Mouse (Mus musculus): ENCODE results near the gene Pmf1.

Pmf1 gene

DNA sequence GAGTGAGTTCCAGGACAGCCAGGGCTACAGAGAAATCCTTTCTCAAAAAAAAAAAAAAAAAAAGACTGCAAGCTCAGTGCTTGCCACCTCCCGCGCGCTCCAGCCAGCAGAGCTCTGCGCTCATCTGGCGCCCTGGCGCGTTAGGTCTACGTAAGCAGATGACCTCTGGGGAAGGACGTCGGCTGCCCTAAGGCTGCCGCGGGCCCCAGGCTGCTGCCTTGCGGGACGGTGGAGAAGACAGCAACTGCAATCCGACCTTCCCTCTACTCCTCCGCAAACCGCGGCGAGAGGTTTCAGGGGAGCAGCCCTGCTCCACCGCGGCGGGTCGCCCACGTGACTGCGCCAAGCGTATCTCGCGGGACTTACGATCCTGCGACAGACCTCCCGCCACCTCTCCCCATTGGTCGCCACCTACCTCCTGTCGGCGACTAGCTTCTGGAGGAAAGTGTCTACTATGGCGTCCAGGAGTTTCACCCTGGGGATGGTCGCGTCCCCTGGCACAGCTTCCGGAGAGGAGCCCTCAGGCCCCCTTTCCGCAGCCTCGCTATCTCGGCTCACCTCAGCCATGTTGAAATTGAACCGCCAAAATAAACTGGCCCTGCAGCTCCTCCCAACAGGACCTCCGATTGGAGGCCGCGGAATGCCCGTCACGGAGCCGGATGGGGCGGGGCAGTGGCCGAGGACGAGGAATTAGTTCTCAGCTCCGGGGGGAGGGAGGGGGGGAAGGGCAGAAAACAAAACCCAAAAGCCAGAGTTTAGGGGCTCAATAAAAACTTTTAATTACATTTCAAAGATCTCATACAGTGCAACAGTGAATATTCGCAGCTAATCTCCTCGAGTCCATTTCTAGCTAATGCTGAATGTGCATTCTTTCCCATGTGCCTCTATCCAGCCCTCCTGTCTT lies at the start of gene Pmf1:
Gene Pmf1 (minus strand): TSS at position 591 of the 904 bp plus-strand sequence.
- under 1% methylated on average over 54 of the region's 54 CpGs for WGBS

- under 1% methylated on average over 14 of the region's 14 CpGs for WGBS
Measured at GRCm38 (mm10) chr3:88458778-88459219, 48.7 kb upstream of the Pmf1 start.

DNA sequence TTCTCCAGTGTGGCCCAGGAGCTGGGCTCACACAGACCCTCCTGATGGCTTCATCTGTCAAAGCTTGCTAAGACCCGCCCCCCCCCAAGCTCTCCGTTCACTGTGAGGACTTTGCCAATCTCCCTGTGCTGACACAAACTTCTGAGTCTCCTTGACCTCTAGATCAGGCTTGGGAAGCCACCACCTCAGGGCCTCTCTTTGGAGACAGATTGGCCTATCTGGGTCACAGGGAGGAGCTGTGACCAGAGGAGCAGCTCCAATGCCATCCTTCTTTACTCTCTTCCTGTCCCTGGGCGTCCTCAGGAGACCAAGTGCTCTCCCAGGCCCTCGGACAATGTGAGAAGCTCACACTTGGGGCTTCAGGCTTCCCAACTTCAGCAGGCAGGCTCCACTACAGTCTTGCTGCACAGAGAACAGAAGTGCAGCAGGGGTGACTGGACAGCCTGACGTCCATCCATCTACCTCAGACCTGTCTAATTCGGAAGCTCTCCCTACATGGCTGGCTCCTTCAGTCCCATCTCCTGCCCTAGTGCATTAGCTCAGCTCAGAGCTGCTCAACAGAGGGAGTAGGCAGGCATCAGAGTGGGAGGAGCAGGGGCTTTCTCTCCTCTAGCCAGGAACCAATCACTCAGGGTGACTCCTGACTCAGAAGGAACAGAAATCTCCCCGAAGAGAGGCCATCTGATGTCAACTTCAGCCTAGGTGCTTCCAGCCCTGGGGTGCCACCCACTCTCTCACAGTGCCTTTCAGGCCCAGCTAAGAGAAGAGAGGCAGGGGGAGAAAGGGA lies 46.8 kb upstream of the Pmf1 start:
- 71% methylated on average over 7 of the region's 7 CpGs for WGBS

DNA sequence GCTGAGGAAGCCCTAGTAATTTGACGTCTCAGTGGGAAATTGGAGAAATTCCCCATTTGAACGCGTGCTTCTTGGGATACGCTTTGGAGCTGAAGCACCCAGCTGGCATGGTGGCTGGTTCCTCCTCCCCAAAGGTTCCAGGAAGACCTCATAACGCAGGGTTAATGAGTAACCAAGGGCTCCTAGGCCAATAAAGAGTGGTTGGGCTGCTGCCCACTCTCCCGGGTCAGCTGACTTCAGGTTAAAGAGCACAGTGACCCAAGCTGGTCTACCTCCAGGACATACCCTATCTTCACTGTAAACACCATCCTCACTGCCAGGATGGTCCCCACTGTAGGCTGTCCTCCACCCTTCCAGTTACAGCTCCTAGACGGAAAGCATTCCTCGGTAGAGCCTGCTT lies 46.2 kb upstream of the Pmf1 start:
- WGBS = 89% methylated on average over 8 of the region's 8 CpGs

DNA sequence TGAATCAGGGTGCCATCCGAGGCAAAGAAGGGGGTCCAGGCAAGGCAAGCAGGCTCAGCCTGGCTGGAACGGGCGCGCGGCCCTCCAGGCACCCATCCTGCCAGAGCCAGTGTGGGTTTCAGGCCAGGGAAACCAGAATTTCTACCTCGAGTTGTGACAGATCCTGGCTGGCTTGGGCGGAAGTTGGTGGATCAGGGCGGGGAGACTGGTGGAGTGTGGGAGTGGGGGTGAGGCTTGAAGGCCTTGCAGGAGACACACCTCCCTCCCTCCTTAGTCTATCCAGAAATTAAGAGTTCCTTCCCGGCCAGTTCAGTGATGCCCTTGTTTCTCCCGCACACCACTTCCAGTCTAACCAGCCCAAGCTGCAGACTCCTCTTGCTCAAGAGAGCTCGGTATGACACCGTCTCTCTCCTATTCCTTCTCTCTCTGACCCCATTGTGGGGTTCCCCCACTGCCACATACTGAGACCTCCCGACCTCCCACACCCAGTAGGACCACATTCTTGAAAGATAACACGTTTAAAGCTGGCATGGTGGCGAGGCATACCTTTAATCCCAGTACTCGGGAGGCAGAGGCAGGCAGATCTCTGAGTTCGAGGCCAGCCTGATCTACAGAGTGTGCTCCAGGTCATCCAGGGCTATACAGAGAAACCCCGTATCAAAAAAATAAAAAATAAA lies 45.6 kb upstream of the Pmf1 start:
- WGBS = 72% methylated on average over 18 of the region's 18 CpGs

DNA sequence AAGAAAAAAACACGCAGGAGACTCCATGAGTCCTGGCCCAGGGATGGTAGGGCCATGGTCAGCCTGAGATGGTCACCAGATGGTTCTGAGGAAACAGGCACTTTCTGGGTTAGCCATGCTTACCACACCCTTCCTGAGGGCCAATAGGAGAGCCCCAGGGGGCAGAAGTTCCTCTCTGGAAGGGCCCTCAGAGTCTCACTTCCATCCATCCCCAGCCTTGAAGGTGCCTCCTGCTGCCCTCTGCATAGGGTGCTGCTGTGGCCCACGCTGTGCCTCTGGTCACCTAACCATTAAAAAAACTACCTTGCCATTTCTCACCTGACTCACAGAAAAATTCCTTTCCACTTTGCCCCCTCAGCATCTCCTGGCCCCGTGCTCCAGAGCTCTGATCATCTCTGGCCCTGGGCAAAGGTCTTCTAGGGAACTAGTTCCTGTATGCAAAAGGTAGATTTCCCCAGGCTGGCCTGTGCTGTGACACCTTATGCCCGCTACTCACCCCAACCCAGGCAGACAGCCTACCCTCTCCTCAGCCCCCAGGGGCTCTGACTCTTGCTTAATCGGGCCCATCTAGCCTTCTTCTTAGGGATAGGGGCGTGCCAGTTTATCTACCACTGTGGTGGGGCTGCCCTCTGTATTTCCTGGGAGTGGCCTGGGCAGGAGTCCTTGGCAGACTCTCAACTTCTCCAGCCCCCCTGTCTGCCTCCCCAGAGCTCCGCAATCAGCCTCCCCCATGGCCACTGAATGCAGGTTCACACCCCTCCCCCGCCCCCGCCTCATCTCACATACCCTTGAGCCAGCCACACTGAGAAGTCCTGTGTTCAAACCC lies 44.8 kb upstream of the Pmf1 start:
- WGBS = 71% methylated on average over 9 of the region's 9 CpGs

- WGBS = 53% methylated on average over 8 of the region's 8 CpGs
Measured at GRCm38 (mm10) chr3:88453986-88454385, 43.9 kb upstream of the Pmf1 start.

GRCm38 (mm10) chr3:88453369-88453768 lies 43.2 kb upstream of the Pmf1 start:
- 63% methylated on average over 8 of the region's 8 CpGs for WGBS

- 89% methylated on average over 6 of the region's 6 CpGs for WGBS
Measured at GRCm38 (mm10) chr3:88452716-88453115, 42.6 kb upstream of the Pmf1 start.

DNA sequence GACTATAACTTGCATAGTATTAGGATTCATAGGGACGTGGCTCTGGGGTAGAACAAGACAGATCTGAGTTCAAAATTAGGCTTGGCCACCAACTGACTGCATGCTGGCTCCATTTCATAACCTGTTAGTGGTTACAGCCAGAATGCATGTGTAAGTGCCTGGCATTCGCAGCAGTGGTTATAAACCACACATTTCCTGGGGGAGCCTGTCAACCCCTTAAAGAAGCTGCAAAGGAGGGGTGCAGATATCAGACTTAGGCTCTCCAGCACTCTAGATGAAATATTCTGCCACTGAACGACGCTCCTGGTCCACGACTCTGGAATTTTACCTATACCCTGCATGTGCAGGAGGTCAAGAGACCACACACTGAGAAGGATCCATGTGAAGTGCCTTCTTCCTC lies 42.1 kb upstream of the Pmf1 start:
- WGBS = 75% methylated on average over 5 of the region's 5 CpGs

GRCm38 (mm10) chr3:88450379-88451131 lies 40.4 kb upstream of the Pmf1 start:
- WGBS = 57% methylated on average over 12 of the region's 12 CpGs

DNA sequence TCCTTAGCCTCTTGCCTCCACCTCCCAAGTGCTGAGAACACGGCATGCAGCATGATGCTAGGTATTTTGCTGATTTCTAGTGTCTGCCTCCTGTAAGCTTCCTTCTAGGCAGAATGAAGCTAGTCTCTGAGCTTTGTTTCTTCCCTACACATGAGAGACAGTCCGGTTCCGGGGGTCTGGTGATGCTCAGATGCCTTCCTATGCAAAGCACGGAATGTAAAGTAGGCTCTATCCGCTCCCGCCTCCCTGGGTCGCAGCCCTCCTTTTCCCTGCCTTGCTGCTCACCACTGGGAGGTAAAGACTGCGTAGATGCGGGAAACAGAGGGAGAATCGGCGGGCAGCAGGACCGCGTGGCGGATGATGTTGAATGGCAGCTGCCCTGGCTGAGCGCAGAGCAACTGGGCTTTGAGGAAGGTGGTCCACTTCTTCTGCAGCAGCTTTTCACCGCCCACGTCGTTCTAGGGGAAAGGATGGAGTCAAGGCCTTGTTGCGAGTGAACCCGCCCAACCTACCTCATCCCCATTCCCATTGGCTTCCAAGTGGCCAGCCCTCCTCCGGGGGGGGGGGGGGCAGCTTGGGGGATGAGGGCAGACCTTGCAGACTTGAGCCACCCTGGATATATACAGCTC lies 39.4 kb upstream of the Pmf1 start:
- WGBS = 49% methylated on average over 21 of the region's 21 CpGs

GRCm38 (mm10) chr3:88448443-88448842 lies 38.3 kb upstream of the Pmf1 start:
- 94% methylated on average over 8 of the region's 8 CpGs for WGBS

- 80% methylated on average over 8 of the region's 8 CpGs for WGBS
Measured at GRCm38 (mm10) chr3:88447676-88448183, 37.6 kb upstream of the Pmf1 start.

GRCm38 (mm10) chr3:88446471-88447123 lies 36.5 kb upstream of the Pmf1 start:
- 45% methylated on average over 8 of the region's 8 CpGs for WGBS

DNA sequence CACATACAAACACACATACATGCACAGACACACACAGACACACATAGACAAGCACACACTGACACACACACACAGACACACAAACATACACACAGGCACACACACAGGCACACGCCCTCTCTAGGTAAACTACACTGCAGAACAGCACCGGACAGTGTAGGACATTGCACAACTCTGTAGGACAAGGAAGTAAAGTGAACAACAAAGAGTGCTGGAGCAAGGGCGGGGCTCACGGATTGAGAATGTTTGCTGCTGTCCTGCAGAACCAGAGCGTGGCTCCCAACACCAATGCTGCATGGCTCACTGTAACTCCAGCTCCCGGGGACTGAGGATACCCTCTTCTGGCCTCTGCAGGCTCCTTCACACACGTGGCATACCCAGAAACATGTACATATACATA lies 32.8 kb upstream of the Pmf1 start:
- 74% methylated on average over 7 of the region's 7 CpGs for WGBS

- WGBS = 86% methylated on average over 12 of the region's 12 CpGs
Measured at GRCm38 (mm10) chr3:88442488-88442887, 32.4 kb upstream of the Pmf1 start.

DNA sequence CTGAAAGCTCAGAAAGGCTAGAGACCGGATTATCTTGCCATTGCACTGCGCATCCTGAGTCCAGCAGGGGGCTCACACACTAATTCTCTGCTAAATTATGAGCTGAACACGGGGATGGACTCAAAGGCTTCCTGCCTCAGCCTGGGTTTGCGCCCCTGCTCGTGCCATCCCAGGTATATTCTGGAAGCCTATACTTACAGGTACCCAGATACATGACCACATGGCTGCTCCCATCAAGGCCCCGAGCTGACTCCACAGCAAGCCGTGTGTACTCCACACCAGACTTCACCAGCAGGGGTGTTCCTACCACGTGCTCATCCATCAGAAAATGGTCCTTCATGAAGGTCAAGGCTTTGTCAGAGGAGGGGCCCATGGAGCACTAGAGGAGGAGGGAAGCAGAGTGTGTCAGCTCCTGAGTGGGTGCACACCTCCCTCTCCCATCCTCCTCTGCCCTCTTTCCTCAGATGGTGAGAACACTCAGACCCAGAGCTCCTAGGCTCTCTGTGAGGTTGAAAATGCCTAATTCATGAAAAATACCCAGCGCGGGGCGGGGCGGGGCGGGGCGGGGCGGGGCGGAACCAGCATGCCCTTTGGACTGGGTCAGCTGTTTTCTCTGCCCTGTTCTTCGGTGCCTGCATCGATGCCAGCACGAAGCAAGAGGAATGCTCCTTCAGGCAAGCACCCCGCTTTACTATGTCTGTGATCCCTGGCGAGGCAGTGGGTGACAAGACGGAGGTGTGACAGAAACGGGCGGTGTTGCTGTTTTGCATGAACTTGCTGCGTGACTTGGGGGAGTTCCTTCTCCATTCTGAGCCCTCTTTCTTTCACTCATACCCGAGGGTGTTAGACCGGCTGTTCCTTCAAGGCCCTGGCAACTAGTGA lies 30.6 kb upstream of the Pmf1 start:
- WGBS = 20% methylated on average over 27 of the region's 27 CpGs
